Mouse (Mus musculus) hindbrain, embryonic 15.5 days (tissue): ENCODE measurements around the gene Ralgps2. TPM values are rescaled to one million over a fixed set of nuclear protein-coding genes. Genes with fewer than 3 reads are reported as not detected.

Source experiments
- ATAC-seq: fragments of 200-750 bp; cut with Nextera tagmentation; 2 replicates; pipeline ENCODE4 v1.8.0; 2017; ENCODE audit warnings: low read depth, moderate number of reproducible peaks, moderate TSS enrichment; ENCODE audit not compliant: low FRiP score
- H3K27ac ChIP-seq: fragments of 300-500 bp; sonication (generic); replicated peaks from 2 replicates; pipeline ENCODE4 v1.5.1; 2015; ENCODE audit warnings: mild to moderate bottlenecking, inconsistent platforms
- H3K27me3 ChIP-seq: fragments of 300-500 bp; sonication (generic); 2 replicates; pipeline ENCODE4 v1.6.1; 2015; ENCODE audit warnings: control low read depth, inconsistent platforms
- H3K36me3 ChIP-seq: fragments of 300-500 bp; sonication (generic); 2 replicates; pipeline ENCODE4 v1.6.1; 2015; ENCODE audit warnings: control low read depth, inconsistent platforms
- H3K4me1 ChIP-seq: fragments of 300-500 bp; sonication (generic); replicated peaks from 2 replicates; pipeline ENCODE4 v1.6.1; 2015; ENCODE audit warnings: control low read depth, inconsistent platforms
- H3K4me2 ChIP-seq: fragments of 300-500 bp; sonication (generic); 2 replicates; pipeline ENCODE4 v1.6.1; 2015; ENCODE audit warnings: moderate library complexity, mild to moderate bottlenecking, inconsistent platforms
- H3K4me3 ChIP-seq: fragments of 300-500 bp; sonication (generic); 2 replicates; pipeline ENCODE4 v1.5.1; 2015; ENCODE audit warnings: mild to moderate bottlenecking, inconsistent platforms
- H3K9ac ChIP-seq: fragments of 300-500 bp; sonication (generic); 2 replicates; pipeline ENCODE4 v1.6.1; 2015; ENCODE audit warnings: inconsistent platforms
- H3K9me3 ChIP-seq: fragments of 300-500 bp; sonication (generic); 2 replicates; pipeline ENCODE4 v1.6.1; 2016; ENCODE audit warnings: control low read depth, inconsistent platforms
- WGBS: fragments of 180-500 bp; shearing (Covaris S2); methylation state at CpG from one replicate; pipeline ENCODE4 v1.1.7; 2015; 5-methylcytosine and 5-hydroxymethylcytosine counted together
- polyA plus RNA-seq: library from polyadenylated mRNA; unstranded; fragments of >200 nt; fragmentation: Nextera tagmentation; extraction: Ambion mirVana; gene quantifications from 2 replicates; pipeline ENCODE4 v1.2.1, GENCODE M21; 2015

The Ralgps2 gene
- polyA plus RNA-seq, 1 experiment from 2014 or later = 78.3 TPM

DNA sequence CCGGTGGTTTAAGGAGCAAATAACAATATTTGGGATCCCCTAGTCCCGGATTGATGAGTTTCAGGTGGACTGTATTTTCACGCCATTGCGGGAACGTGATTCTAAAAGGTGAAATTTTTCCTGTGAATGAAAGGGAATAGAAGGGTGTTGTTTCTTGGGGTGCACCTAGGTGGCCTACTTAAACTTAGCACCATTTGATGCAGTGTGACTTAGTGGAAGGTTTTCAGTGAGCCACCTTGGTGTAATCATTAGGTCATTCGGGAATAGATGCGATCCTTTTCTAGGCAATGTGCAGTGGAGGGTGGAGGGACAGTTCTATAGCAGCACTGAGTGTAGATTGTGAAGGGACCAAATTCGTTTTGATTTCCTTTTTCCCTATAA, 706 bp upstream of the Ralgps2 start:
- no peaks in the 10 kb centered on the region for H3K27me3 ChIP-seq
- peak overlapping the region; percentile 85 for H3K9ac ChIP-seq
- 5% methylated on average over 8 of the region's 8 CpGs for WGBS
- H3K27ac ChIP-seq = peak overlapping the region; percentile 94
- peak overlapping the region; percentile 67 for H3K4me2 ChIP-seq
- peak overlapping the region; percentile 64 for H3K4me3 ChIP-seq
- peaks cover 26% of the 10 kb centered on the region for H3K4me1 ChIP-seq
- ATAC-seq = peak; percentile 16; the same call in 1 of the 2 replicates
- H3K36me3 ChIP-seq = no peaks in the 10 kb centered on the region
- H3K9me3 ChIP-seq = no peaks in the 10 kb centered on the region

DNA sequence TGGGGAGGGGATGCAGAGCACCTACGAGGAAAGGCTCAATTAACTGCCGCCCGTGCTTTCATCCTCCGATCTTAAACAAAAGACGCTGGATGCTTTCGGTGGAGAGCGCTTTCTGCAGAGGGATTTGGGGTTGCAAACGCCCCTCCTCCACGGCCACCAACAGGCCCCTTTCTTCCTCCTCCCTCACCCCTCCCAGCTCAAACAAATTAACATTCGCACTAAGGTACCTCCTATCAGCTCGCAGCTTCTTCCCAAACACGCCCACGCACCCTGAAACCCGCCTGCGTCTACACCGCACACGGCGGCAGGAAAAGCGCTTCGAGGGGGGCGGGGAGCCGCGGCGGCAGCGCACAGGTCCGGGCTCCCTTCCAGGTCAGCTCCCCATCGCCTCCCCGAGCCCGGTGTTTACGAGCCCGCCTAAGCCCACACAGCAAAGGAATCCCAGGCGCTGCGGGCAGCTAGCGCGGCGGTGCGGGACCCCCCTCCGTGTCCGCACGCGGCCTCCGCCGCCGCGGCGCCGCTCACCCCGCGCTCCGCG, 652 bp downstream of the Ralgps2 start:
- Histone ChIP-seq H3K9me3 (no peaks in the 10 kb centered on the region), H3K4me1 (peaks cover 26% of the 10 kb centered on the region), H3K4me3 (peak overlapping the region; percentile 64), H3K27ac (peak overlapping the region; percentile 94), H3K4me2 (peak overlapping the region; percentile 67), H3K36me3 (no peaks in the 10 kb centered on the region), H3K27me3 (no peaks in the 10 kb centered on the region), H3K9ac (peak overlapping the region; percentile 85)
- 0% methylated on average over 39 of the region's 51 CpGs for WGBS
- ATAC-seq = peak; percentile 82

DNA sequence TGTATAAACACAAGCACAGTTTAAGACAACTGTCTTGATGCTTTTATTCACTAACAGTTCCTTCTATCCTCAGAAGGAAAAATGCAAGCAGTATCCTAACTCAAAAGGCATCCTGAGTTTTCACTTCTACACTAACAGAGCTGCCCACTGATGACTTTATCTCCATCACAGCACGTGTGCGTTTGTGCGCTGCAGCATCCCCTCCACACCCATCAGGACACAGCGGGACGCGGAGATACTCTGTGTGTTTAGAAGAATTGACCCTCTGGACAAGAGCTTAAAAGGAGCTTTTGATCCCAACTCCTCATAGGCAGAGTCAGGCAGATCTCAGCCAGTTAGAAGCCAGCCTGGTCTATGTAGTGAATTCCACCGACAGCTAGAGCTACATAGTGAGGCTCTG, 2.0 kb downstream of the Ralgps2 start:
- Histone ChIP-seq H3K27me3 (no peaks in the 10 kb centered on the region), H3K9ac (no peak overlapping the region), H3K4me3 (peak overlapping the region; percentile 64; the same call in 1 of the 2 replicates), H3K4me2 (peak overlapping the region; percentile 67; the same call in 1 of the 2 replicates), H3K36me3 (no peaks in the 10 kb centered on the region), H3K27ac (no peak overlapping the region), H3K4me1 (peaks cover 28% of the 10 kb centered on the region), H3K9me3 (no peaks in the 10 kb centered on the region)
- ATAC-seq = no peak
- 57% methylated on average over 7 of the region's 7 CpGs for WGBS

DNA sequence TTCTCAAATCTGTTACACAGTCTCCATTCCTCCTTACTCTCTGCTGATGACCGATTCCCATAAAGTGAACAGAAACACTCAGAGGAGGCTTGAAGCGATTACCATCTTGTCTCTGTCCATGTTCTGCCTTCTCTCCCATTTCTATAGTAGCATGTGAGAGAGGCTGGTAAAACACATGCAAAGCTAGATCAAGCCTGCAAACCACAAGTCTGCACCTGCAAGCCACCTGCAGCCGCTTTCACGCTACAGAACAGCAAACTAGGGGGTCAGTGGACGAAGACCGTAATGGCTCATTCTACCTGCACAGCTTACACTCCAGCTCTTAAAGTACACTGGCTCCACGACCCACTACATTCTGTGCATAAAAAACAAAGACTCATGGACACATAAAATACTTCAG, 5.7 kb downstream of the Ralgps2 start:
- peaks cover 34% of the 10 kb centered on the region for H3K4me1 ChIP-seq
- no peak overlapping the region for H3K9ac ChIP-seq
- no peaks in the 10 kb centered on the region for H3K36me3 ChIP-seq
- no peak overlapping the region for H3K27ac ChIP-seq
- ATAC-seq = no peak
- H3K9me3 ChIP-seq = no peaks in the 10 kb centered on the region
- WGBS = 95% methylated on average over 7 of the region's 7 CpGs
- no peaks in the 10 kb centered on the region for H3K27me3 ChIP-seq
- no peak overlapping the region for H3K4me2 ChIP-seq
- no peak overlapping the region for H3K4me3 ChIP-seq

DNA sequence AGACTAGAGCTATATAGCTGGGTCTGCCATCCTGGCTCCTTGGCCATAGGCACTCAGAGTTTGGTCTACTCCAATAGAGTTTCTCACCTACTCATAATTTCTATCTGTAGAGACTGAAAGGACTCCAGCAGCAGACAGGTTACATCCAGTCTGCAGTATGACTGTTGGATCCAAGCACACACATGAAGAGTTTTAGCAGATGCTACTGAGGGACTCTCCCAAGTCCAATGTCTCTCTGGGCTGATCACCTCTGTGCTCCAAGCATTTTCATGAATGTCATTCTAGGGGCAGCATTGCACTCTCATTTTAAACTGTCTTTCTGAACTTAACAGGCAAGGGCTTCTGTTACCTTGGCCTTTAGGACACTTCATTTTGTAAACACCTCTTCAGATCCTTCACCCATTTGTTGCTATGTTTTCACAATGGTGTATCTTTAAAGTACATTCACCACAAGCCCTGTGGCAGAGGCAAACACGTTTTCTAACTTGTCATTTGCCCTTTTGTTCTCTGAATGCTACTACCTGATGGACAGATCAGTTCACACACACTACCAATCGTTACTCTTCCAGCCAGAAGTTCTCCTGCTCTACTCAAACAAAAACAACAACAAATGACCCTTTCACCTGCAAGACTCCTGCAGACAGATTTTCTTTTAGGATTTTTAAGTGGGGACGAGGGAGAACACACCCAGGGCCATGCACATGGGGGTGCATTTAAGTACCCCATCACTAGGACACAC, 7.2 kb downstream of the Ralgps2 start:
- Histone ChIP-seq H3K27ac (no peak overlapping the region), H3K4me3 (no peak overlapping the region), H3K4me1 (peaks cover 27% of the 10 kb centered on the region), H3K36me3 (no peaks in the 10 kb centered on the region), H3K9me3 (no peaks in the 10 kb centered on the region), H3K9ac (no peak overlapping the region), H3K4me2 (no peak overlapping the region), H3K27me3 (no peaks in the 10 kb centered on the region)
- no peak for ATAC-seq
- 37% methylated on average over 3 of the region's 3 CpGs for whole genome bisulfite sequencing

DNA sequence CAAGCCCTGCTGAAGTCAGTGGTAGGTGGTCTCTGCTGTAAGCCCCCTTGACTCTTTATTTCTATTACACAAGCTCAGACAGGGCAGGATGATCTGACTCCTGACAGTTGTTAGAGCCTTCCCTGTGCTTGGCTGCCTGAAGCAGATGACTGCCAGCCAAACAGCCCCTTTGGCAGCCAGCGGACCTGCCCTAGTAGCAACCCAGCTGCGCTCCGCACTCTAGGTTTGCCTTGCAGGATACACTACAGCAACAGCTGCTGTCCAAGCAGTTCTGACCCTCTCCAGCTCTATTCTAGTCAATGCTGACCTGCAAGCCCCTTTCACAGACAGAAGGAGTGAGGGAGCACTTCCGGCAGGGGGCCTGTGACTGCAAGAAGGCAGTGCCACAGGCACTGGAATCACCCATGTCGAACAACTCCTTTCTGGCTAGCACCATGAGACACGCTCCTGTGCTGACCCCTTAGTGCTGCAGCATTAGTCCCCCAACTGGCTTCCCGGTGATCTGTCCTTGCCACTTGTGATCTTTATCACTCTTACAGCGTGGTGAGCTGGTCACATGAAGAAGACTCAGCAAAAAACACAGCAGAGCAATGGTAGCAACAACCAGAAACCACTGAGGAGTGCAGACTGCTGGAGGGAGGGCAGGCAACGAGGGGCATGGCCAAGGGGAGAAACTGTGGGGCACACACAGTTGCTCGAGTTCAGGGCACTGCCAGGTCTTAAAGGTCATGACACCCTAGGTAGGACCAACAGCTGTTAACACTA, 8.1 kb downstream of the Ralgps2 start:
- Histone ChIP-seq H3K4me2 (no peak overlapping the region), H3K27ac (no peak overlapping the region; the same call in 1 of the 2 replicates), H3K36me3 (no peaks in the 10 kb centered on the region), H3K4me3 (no peak overlapping the region), H3K9ac (no peak overlapping the region), H3K27me3 (no peaks in the 10 kb centered on the region), H3K9me3 (no peaks in the 10 kb centered on the region), H3K4me1 (peaks cover 22% of the 10 kb centered on the region)
- 57% methylated on average over 10 of the region's 10 CpGs for WGBS
- ATAC-seq = peak; percentile 47; the same call in 1 of the 2 replicates

DNA sequence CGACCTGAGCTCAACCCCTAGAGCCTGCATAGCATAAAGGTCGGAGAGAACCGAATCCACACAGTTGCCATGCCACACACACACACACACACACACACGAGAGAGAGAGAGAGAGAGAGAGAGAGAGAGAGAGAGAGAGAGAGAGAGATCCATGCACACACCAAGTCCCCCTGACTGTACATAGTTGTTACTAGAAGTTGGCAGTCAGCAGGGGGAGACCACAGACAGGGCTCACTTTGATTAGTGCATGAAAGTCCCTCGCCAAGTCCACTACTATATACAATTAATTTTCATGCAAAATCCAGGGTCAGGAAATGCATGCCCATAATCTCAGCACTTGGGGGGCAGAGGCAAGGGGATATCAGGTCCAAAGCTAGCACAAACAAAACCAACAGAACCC, 9.2 kb downstream of the Ralgps2 start:
- no peak overlapping the region for H3K4me2 ChIP-seq
- H3K36me3 ChIP-seq = no peaks in the 10 kb centered on the region
- H3K27me3 ChIP-seq = no peaks in the 10 kb centered on the region
- peaks cover 18% of the 10 kb centered on the region for H3K4me1 ChIP-seq
- H3K4me3 ChIP-seq = no peak overlapping the region
- WGBS = 57% methylated on average over 5 of the region's 5 CpGs
- H3K9me3 ChIP-seq = no peaks in the 10 kb centered on the region
- no peak for ATAC-seq
- H3K9ac ChIP-seq = no peak overlapping the region
- no peak overlapping the region for H3K27ac ChIP-seq

DNA sequence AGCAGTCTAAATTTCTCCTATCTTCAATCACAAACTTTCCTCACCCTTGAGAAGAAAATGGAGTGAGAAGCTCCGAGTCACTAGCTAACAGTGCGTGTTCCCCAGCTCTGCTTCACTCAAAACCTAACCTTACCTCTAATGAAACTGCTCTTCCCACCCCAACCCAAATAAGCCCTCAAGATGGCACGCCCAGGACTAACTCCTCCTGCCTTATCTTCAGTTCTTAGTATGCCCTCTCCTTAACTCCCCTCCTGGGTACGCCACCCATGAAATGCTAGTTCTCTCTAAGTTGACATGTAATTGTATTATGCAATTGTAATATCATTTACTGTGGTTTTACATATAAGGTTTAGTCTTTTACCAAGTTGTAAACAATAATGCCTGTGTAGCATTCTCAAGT, 11.2 kb downstream of the Ralgps2 start:
- no peak overlapping the region for H3K9ac ChIP-seq
- no peak overlapping the region for H3K27ac ChIP-seq
- no peaks in the 10 kb centered on the region for H3K27me3 ChIP-seq
- 94% methylated on average over 4 of the region's 4 CpGs for WGBS
- H3K9me3 ChIP-seq = no peaks in the 10 kb centered on the region
- no peaks in the 10 kb centered on the region for H3K36me3 ChIP-seq
- H3K4me2 ChIP-seq = no peak overlapping the region
- no peak for ATAC-seq
- peaks cover 18% of the 10 kb centered on the region for H3K4me1 ChIP-seq
- no peak overlapping the region for H3K4me3 ChIP-seq

DNA sequence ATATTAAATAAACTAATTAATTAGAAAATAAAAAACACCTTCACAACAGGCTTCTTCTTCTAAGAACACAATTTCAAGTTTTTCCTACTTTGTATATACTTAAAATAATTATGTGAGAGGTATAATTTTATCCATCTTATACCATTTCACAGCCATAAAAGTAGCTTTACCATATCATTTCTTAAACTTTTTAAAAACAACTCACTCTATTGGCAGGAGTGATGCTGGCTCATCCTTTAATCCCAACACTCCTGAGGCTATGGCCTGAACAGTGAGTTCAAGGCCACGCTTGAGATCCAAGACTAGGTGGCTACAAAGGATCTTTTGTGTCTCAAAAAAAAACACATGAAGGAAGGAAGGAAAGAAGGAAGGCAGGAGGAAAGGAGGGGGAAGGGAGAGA, 15.9 kb downstream of the Ralgps2 start:
- WGBS = 84% methylated on average over 1 of the region's 1 CpGs
- ATAC-seq = no peak

DNA sequence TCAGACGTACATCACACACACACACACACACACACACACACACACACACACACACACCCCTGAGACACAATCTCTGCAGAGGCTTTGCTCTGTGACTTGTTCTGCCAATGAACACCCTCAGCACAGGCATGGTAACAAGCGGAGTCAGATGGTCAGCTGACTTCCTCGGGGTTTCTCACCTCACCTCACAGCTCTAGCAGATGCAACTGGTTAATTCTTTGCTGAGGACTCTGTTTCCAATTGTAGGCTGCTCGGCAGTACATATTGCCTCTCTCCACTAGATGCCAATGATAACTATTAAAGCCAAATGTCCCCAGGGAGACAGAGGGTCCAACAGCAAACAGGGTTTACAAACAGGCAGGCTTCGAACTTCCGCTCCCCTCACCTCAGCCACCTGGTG, 16.5 kb downstream of the Ralgps2 start:
- Histone ChIP-seq H3K4me2 (no peak overlapping the region), H3K4me1 (peaks cover 15% of the 10 kb centered on the region), H3K9me3 (no peaks in the 10 kb centered on the region), H3K9ac (no peak overlapping the region), H3K4me3 (no peak overlapping the region), H3K27ac (no peak overlapping the region), H3K27me3 (no peaks in the 10 kb centered on the region), H3K36me3 (no peaks in the 10 kb centered on the region)
- ATAC-seq = no peak
- 78% methylated on average over 6 of the region's 6 CpGs for WGBS

More for the DNA sequence above, 15.9 kb downstream of the Ralgps2 start:
- no peak overlapping the region for H3K27ac ChIP-seq
- no peaks in the 10 kb centered on the region for H3K36me3 ChIP-seq
- no peak overlapping the region for H3K4me2 ChIP-seq
- H3K9ac ChIP-seq = no peak overlapping the region
- H3K27me3 ChIP-seq = no peaks in the 10 kb centered on the region
- peaks cover 15% of the 10 kb centered on the region for H3K4me1 ChIP-seq
- H3K9me3 ChIP-seq = no peaks in the 10 kb centered on the region
- H3K4me3 ChIP-seq = no peak overlapping the region

DNA sequence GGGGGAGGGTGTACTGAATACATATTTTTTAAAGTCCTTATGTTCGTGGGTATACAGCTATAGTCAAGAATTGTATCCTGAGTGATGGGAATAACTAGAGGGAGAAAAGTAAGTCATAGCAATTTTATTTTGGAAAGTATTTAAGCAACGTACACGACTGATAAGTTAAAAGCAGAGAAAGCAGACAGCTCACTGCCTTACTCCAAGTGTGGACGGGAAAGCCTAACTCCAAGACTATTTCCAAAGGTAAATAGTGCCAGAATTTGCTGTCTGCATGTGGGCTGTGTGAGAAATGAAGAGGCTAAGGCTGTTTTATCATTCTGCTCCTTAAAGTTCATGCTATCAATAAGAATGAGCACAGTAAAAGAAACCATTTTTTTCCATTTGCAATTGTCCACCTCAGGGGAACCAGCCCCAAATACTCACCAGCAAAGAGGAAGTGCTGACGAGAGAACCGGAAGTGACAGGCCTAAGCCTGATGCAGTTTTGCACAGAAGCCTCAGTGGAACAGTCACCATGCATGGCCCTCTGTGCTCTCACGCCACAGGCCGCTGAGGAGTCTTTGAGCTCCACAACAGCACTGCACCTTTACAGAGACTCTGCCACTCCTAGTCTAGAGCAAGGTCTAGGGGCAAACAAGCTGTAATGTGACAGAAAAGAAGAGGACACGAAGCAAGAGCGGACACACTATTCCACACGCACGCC, 18.0 kb downstream of the Ralgps2 start:
- WGBS = 71% methylated on average over 12 of the region's 12 CpGs
- Histone ChIP-seq H3K4me1 (peaks cover 15% of the 10 kb centered on the region), H3K4me3 (no peak overlapping the region), H3K9me3 (no peaks in the 10 kb centered on the region), H3K27me3 (no peaks in the 10 kb centered on the region), H3K36me3 (no peaks in the 10 kb centered on the region), H3K9ac (no peak overlapping the region), H3K4me2 (no peak overlapping the region), H3K27ac (no peak overlapping the region)
- ATAC-seq = no peak

DNA sequence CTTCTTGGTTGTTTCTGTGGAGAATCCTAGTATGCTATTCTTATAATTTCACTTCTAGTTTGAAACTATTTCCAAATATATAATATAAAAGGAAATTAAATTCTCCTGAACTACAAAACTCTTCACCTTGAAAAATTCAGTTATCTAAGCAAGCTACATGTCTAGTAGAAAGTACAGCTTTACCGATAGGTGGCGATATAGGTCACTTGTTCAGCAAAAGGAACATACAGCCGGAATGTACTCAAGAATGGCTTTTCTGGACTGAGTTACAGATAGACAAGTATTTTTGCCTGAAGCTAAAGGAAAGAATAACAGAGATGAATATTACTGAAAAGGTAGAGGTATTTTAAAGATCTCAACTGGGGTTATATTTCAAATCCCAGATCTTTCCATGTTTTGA, 22.0 kb downstream of the Ralgps2 start:
- H3K9me3 ChIP-seq = no peaks in the 10 kb centered on the region
- no peak overlapping the region for H3K4me2 ChIP-seq
- ATAC-seq = no peak
- no peak overlapping the region for H3K9ac ChIP-seq
- no peak overlapping the region for H3K27ac ChIP-seq
- peaks cover 15% of the 10 kb centered on the region for H3K4me1 ChIP-seq
- H3K4me3 ChIP-seq = no peak overlapping the region
- no peaks in the 10 kb centered on the region for H3K27me3 ChIP-seq
- WGBS = 9% methylated on average over 3 of the region's 3 CpGs
- no peaks in the 10 kb centered on the region for H3K36me3 ChIP-seq
